Mouse (Mus musculus) stomach, embryonic 16.5 days (tissue): ENCODE results near the gene Nbea. TPM values are rescaled to one million over a fixed set of nuclear protein-coding genes. Genes with fewer than 3 reads are reported as not detected.

Experiments used
- ATAC-seq: fragments of 200-750 bp; cut with Nextera tagmentation; 2 replicates; pipeline ENCODE4 v1.8.0; 2017; ENCODE audit warnings: moderate number of reproducible peaks, moderate TSS enrichment; ENCODE audit not compliant: insufficient read depth, low FRiP score
- H3K27ac ChIP-seq: fragments of 300-500 bp; sonication (generic); 2 replicates; pipeline ENCODE4 v1.5.1; 2014; ENCODE audit warnings: low read length
- H3K27me3 ChIP-seq: fragments of 300-500 bp; sonication (generic); 2 replicates; pipeline ENCODE4 v1.6.1; 2014; ENCODE audit warnings: low read length, control low read depth, mixed read lengths; ENCODE audit not compliant: control insufficient read depth, insufficient read depth
- H3K36me3 ChIP-seq: fragments of 300-500 bp; sonication (generic); 2 replicates; pipeline ENCODE4 v1.6.1; 2014; ENCODE audit warnings: low read length; ENCODE audit not compliant: control insufficient read depth, insufficient read depth
- H3K4me1 ChIP-seq: fragments of 300-500 bp; sonication (generic); 2 replicates; pipeline ENCODE4 v1.6.1; 2014; ENCODE audit warnings: low read length, control low read depth, mixed read lengths; ENCODE audit not compliant: control insufficient read depth, insufficient read depth
- H3K4me2 ChIP-seq: fragments of 300-500 bp; sonication (generic); 2 replicates; pipeline ENCODE4 v1.6.1; 2014; ENCODE audit warnings: low read depth, low read length, mixed read lengths
- H3K4me3 ChIP-seq: fragments of 300-500 bp; sonication (generic); replicated peaks from 2 replicates; pipeline ENCODE4 v1.5.1; 2014; ENCODE audit warnings: mild to moderate bottlenecking, low read length
- H3K9ac ChIP-seq: fragments of 300-500 bp; sonication (generic); 2 replicates; pipeline ENCODE4 v1.6.1; 2014; ENCODE audit warnings: low read length
- H3K9me3 ChIP-seq: fragments of 300-500 bp; sonication (generic); replicated peaks from 2 replicates; pipeline ENCODE4 v1.6.1; 2016; ENCODE audit warnings: low read length, control low read depth; ENCODE audit not compliant: control insufficient read depth
- WGBS: fragments of 180-500 bp; shearing (Covaris S2); extraction: QIAGEN DNeasy Blood & Tissue Kit; methylation state at CpG from one replicate; pipeline ENCODE4 v1.1.7; 2014; 5-methylcytosine and 5-hydroxymethylcytosine counted together
- polyA plus RNA-seq: library from polyadenylated mRNA; unstranded; fragments of >200 nt; fragmentation: Nextera tagmentation; extraction: Ambion mirVana; gene quantifications from 2 replicates; pipeline ENCODE4 v1.2.1, GENCODE M21; 2015

The Nbea gene
- polyA plus RNA-seq, 1 experiment from 2014 or later, result 10.4 TPM

DNA sequence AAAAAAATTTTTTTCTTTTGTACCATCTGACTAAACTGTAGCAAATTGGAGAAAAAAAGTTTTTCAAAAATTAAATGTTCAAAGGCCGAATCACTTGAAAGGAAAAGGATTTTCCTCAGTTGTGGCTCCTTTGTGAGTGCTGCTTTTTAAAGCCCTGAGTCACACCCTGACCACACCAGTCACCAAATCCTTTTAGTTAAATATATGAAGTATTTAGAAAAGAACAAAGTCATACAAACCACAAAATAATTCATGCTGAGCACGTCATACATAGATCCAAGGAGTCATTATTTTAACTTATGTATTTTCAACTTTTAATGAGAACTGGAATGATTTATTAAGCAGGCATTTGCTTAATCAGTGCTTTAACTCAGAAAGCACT lies 295.7 kb downstream of the Nbea start:
- Histone ChIP-seq H3K9me3 (no peaks in the 10 kb centered on the region), H3K27me3 (no peaks in the 10 kb centered on the region), H3K4me2 (no peak overlapping the region), H3K4me3 (no peak overlapping the region), H3K4me1 (no peaks in the 10 kb centered on the region), H3K9ac (no peak overlapping the region), H3K36me3 (no peaks in the 10 kb centered on the region), H3K27ac (no peak overlapping the region)
- 56% methylated on average over 2 of the region's 2 CpGs for WGBS
- ATAC-seq, result no peak

DNA sequence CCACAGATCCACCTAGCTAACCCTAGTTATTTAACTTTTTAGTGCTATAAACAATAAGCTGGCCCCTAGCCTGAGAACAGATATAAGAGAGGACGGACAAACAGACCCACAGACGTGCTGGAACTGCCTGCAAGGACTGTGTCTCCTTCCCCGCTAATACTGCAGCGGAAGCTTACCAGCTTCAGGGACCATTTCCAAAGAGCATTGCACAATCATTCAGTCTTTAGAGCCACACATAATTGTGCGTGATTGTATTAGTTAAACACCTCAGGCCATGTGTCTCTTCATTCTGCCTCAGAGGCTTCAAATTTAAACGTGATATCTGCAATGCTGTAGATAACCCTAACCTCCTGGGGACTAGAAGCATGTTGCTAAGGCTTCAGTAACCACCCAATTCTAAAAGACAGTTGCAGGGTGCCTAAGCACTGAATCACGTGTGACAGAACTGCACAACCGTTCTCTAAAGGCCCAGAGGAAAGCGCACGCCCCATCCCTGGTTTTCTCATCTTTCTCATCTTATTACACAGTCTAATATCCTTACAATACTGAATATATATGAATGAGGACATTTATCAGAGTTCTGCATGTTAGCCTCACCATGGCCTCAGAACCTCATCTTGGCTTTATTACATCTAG lies 296.2 kb downstream of the Nbea start:
- no peaks in the 10 kb centered on the region for H3K9me3 ChIP-seq
- H3K27ac ChIP-seq, result no peak overlapping the region
- H3K27me3 ChIP-seq, result no peaks in the 10 kb centered on the region
- no peaks in the 10 kb centered on the region for H3K36me3 ChIP-seq
- no peak overlapping the region for H3K4me2 ChIP-seq
- ATAC-seq, result no peak
- no peaks in the 10 kb centered on the region for H3K4me1 ChIP-seq
- no peak overlapping the region for H3K9ac ChIP-seq
- H3K4me3 ChIP-seq, result no peak overlapping the region
- WGBS, result 73% methylated on average over 10 of the region's 10 CpGs

DNA sequence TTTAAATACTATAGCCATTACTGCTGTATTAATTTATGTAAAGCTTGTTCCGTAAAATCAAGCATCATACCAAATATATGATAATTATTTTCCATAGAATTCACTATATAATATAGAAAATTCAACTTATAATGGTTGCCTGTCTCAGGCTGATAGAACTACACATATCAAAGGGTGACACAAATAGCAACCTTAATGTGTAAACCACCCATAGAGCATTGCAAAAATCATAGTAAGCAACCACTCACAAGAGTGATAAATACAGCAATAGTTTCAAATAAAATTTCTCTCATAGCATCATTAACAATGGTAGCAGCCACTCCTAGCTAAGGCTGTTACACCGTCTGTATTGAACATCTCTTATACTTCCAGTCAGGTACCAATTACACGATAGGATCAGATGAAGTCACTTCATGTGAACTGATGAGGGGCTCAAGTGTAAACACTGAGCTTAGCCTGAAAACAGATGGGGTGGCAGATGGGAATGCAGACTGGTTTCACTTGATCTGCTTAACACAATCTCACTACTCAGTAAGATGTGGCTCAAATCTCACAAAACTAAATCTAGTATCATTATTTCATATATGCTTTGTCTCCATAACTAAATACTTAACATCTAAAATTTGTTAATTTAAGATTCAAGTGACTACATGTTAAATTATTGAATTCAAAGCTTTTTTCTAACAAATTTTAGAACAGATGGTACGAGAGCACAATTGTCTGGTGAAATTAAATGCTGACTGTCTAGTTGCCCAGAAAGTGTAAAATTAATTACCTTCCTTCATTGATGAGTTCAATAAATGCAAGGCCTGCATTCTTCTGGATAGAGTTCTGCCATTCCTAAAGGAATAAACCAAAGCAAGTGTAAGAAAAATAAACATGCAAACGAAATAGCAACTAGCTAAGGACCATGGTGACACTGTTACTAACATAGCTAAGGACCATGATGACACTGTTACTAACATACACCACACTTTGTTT lies 310.3 kb downstream of the Nbea start:
- Histone ChIP-seq H3K4me3 (no peak overlapping the region), H3K9ac (no peak overlapping the region), H3K4me2 (no peak overlapping the region), H3K4me1 (no peaks in the 10 kb centered on the region), H3K36me3 (no peaks in the 10 kb centered on the region), H3K27ac (no peak overlapping the region), H3K27me3 (no peaks in the 10 kb centered on the region), H3K9me3 (no peaks in the 10 kb centered on the region)
- ATAC-seq, result no peak
- 73% methylated on average over 5 of the region's 5 CpGs for WGBS

DNA sequence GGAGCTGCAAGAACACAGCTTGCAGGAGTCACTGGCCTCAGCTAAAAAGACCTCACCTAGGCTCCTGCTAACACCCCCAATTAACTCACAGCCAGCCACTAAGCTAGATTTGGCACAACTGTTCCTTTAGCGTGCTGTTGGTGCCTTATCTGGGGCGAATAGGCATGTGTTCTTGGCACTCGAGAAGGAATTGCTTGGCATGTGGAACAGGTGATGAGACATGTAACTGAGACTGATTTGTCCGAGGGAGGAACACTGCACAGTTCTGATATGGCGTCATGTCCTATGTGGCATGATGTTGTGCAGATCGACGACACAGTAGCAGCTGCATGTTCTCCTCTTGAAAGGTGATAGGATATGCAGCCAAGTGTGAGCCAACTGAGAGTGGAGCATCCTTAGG lies 331.0 kb downstream of the Nbea start:
- Histone ChIP-seq H3K9ac (no peak overlapping the region), H3K4me3 (no peak overlapping the region), H3K4me1 (no peaks in the 10 kb centered on the region), H3K36me3 (no peaks in the 10 kb centered on the region), H3K4me2 (no peak overlapping the region), H3K9me3 (no peaks in the 10 kb centered on the region), H3K27ac (no peak overlapping the region), H3K27me3 (no peaks in the 10 kb centered on the region)
- no peak for ATAC-seq
- WGBS, result 89% methylated on average over 7 of the region's 7 CpGs

DNA sequence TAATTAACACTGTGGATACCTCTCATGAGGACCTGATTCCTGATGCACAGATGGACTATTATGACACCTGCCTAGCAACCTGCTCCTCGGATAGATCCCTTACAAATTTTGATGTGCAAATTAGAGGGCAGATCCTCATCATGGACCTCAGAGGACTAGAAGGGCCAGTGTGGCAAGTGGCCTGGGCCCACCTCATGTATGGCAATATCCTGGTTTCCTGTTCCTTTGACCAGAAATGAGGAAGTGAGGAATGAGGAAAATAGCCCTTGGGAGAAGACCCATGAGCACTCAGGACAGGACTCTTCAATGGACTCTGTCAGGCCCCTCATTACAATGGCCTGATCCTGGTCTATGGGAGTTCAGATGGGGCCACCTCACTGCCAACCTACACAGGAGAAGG lies 336.4 kb downstream of the Nbea start:
- Histone ChIP-seq H3K4me1 (no peaks in the 10 kb centered on the region), H3K27ac (no peak overlapping the region), H3K27me3 (no peaks in the 10 kb centered on the region), H3K4me2 (no peak overlapping the region), H3K36me3 (no peaks in the 10 kb centered on the region), H3K9ac (no peak overlapping the region), H3K4me3 (no peak overlapping the region), H3K9me3 (no peaks in the 10 kb centered on the region)
- no peak for ATAC-seq
- 86% methylated on average over 1 of the region's 1 CpGs for WGBS

DNA sequence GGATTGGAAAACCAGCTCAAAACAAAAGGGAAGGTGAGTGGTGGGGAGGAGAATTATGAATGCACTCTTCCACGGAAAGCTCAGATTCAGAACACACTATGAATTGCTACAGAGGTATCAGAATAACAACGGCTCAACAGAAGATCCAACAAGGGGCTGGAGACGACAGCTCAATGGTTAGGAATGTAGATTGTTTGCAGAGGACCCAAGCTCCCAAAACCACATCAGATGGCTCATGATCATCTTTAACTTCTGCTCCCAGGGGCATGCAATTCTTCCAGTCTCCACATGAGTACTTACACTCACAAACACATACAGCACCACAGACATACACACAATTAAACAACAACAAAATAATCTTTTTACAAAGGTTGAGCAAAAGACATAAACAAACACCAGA lies 346.3 kb downstream of the Nbea start:
- no peaks in the 10 kb centered on the region for H3K36me3 ChIP-seq
- 77% methylated on average over 3 of the region's 3 CpGs for whole genome bisulfite sequencing
- ATAC-seq, result no peak

DNA sequence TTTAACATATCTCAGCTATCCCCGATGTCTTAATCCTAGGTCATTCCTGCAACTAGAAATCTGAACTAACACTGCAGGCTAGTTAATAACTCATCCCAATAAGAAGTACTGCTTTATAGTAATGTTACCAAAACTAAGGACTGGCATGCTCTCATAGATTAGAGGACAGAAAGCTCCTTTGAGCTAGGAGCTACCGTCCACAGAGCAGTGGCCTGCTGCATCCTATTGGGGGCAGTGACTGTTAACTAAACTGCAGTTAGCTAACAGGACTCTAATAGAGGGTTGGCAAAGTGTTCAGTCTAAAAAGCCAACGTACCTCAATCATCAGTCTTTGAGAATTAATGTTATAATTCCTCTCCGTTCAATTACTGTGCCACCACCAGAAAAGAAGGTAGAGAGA lies 348.3 kb downstream of the Nbea start:
- Histone ChIP-seq H3K4me1 (peaks cover 3% of the 10 kb centered on the region; the same call in 1 of the 2 replicates), H3K4me3 (no peak overlapping the region), H3K4me2 (no peak overlapping the region), H3K36me3 (no peaks in the 10 kb centered on the region), H3K9ac (no peak overlapping the region), H3K9me3 (no peaks in the 10 kb centered on the region), H3K27me3 (no peaks in the 10 kb centered on the region), H3K27ac (no peak overlapping the region)
- WGBS, result 56% methylated on average over 4 of the region's 4 CpGs
- no peak for ATAC-seq

More for the DNA sequence above, 346.3 kb downstream of the Nbea start:
- no peaks in the 10 kb centered on the region for H3K27me3 ChIP-seq
- H3K27ac ChIP-seq, result no peak overlapping the region
- H3K4me3 ChIP-seq, result no peak overlapping the region
- H3K9me3 ChIP-seq, result no peaks in the 10 kb centered on the region
- H3K9ac ChIP-seq, result no peak overlapping the region
- H3K4me1 ChIP-seq, result peaks cover 3% of the 10 kb centered on the region; the same call in 1 of the 2 replicates
- no peak overlapping the region for H3K4me2 ChIP-seq

DNA sequence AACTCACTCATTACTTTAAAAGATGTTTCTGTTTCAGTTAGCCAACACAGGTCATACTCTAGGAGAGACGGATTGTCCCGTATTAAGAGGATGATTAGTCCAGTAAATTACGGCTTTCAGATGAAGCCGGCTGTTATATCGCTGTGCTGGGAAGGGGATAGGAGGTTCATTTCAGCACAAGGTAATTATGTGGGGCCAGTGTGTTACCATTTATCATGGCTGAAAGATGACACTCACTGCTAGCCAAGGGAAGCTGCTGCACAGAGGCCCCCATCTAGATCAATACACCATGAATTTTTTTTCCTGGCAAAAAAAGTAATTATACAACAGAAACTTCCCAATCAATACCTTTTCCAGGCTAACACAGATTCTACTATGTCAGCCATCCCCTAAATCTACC lies 353.3 kb downstream of the Nbea start:
- Histone ChIP-seq H3K4me3 (no peak overlapping the region), H3K4me2 (no peak overlapping the region), H3K27ac (no peak overlapping the region), H3K9ac (no peak overlapping the region), H3K4me1 (peaks cover 8% of the 10 kb centered on the region; the same call in 1 of the 2 replicates), H3K9me3 (no peaks in the 10 kb centered on the region), H3K27me3 (no peaks in the 10 kb centered on the region), H3K36me3 (no peaks in the 10 kb centered on the region)
- ATAC-seq, result no peak
- WGBS, result 60% methylated on average over 5 of the region's 5 CpGs
